Mouse (Mus musculus) bone marrow macrophage, adult 2 months (primary cell): ENCODE data around the gene Cops7a.

Experiments used
- CTCF ChIP-seq: IDR thresholded peaks from 2 replicates; pipeline ENCODE4 v1.5.1; 2012; ENCODE audit warnings: low read depth, mild to moderate bottlenecking, low read length, moderate library complexity
- POLR2A ChIP-seq: IDR thresholded peaks from 2 replicates; pipeline ENCODE4 v1.6.1; 2012; ENCODE audit warnings: mild to moderate bottlenecking, low read depth, low read length, borderline replicate concordance

DNA sequence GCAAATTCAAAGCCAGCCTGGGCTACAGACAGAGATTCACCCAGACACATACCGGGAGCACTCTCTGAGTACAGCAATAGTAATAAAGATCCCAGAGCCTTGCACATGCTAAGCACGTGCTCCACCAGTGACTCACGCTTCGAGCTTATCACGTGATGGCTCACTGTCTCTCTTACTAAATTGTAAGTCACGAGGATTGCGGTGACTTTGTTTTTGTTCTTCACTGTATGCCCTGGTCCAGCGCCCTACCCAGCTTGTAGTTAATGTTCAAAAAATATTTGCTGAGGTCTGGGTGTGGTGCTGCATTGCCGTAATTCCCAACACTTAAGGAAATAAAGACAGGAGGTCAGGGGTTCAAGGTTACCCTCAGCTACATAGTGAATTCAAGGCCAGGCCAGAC is 28.0 kb upstream of the Cops7a start:
- TF ChIP-seq CTCF = no peak
- TF ChIP-seq POLR2A = no peak
